Mouse (Mus musculus) bone marrow macrophage, adult 2 months (primary cell): ENCODE data around the gene Trex1. TPM values are rescaled to one million over a fixed set of nuclear protein-coding genes. Genes with fewer than 3 reads are reported as not detected.

Experiments
- H3K27ac ChIP-seq: 2 replicates; pipeline ENCODE4 v1.5.1; 2012; ENCODE audit warnings: low read depth, low read length; ENCODE audit not compliant: insufficient read depth
- H3K4me1 ChIP-seq: 2 replicates; pipeline ENCODE4 v1.6.1; 2012; ENCODE audit warnings: low read length; ENCODE audit not compliant: control insufficient read depth, insufficient read depth
- H3K4me3 ChIP-seq: 2 replicates; pipeline ENCODE4 v1.5.1; 2012; ENCODE audit warnings: mild to moderate bottlenecking, low read length, moderate library complexity; ENCODE audit not compliant: insufficient read depth
- CTCF ChIP-seq: IDR thresholded peaks from 2 replicates; pipeline ENCODE4 v1.5.1; 2012; ENCODE audit warnings: low read depth, mild to moderate bottlenecking, low read length, moderate library complexity
- POLR2A ChIP-seq: IDR thresholded peaks from 2 replicates; pipeline ENCODE4 v1.6.1; 2012; ENCODE audit warnings: mild to moderate bottlenecking, low read depth, low read length, borderline replicate concordance
- polyA plus RNA-seq: library from polyadenylated mRNA; stranded (reverse); fragments of >200 nt; gene quantifications from 2 replicates; pipeline ENCODE4 v1.2.4, GENCODE M21; 2012; ENCODE audit not compliant: missing spikeins, insufficient read depth, insufficient read length

The Trex1 gene
- polyA plus RNA-seq, 1 experiment, result 110 TPM

DNA sequence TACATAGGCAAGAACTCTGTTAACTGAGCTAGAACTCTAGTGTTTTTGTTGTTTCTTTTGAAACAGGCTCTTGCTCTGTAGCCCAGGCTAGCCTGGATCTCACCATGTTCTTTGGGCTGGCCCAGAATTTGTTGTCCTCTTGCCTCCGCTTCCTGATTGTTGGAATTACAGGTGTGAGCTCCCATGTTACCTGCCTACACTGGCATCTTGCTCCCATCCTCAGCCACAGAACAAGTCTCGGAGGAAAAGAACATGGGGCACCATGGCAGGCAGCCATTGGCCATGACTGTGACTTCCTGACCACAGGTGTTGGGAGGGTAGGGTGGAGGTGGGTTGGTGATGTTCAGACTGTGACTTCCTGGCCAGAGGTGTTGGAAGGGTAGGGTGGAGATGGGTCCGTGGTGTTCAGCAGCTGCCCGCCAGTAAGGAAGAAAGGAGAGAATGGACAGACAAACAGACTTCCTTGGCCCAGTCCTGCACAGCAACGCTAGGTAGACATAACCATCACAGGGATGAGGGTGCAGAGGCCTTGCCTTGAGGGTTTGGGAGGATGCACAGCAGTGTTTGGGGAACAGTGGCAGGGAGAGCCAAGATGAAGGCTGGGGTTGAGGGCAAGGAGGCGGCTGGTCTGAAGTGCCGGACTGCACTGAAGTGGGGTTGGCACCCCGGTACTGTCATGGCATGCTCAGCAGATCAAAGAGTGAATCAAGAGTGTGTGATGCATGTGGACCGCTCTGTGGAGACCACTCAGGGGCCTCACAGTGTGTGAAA lies 6.9 kb downstream of the Trex1 start:
- TF ChIP-seq CTCF (no peak), POLR2A (no peak)
- no peak overlapping the region for H3K27ac ChIP-seq
- H3K4me1 ChIP-seq, result peaks cover 30% of the 10 kb centered on the region
- H3K4me3 ChIP-seq, result no peak overlapping the region

DNA sequence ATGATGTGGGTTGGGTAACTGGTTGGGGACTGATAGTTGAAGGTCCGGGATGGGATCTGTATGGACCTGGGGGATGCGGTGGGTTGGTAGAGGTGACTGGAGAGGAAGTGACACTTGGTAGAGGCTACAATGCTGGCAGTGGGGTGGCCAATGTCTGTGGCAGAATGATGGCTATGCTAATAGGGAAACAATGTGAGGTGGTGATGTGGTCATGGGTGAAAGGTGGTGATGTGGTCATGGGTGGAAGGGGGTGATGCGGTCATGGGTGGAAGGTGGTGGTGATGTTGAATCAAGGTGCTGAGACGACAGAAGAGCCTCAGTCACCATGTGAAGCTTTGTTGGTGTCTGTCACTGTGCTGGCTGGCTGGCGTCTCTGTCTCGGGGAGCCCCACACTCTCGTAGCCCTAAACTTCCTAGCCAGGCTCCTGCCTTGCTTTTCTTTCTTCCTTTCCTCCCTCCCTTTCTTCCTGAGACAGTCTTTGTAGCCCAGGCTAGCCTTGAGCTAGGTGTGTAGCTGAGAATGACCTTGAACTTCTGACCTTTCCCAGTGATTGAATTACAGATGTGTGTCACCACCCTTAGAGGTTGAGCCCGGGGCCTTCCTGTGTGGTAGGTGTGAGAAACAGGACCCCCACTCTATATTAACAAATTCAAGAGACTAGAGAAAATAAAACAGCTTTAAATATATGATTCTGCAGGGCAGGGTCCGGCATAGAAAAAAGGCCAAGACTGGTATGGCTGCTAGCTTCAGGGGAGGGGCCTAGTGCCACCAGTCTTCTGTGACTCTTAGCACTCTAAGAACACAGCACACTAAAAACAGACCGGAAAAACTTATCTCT lies 7.7 kb downstream of the Trex1 start:
- Histone ChIP-seq H3K4me3 (no peak overlapping the region), H3K4me1 (peaks cover 25% of the 10 kb centered on the region), H3K27ac (no peak overlapping the region)
- TF ChIP-seq CTCF, result no peak
- TF ChIP-seq POLR2A, result no peak

DNA sequence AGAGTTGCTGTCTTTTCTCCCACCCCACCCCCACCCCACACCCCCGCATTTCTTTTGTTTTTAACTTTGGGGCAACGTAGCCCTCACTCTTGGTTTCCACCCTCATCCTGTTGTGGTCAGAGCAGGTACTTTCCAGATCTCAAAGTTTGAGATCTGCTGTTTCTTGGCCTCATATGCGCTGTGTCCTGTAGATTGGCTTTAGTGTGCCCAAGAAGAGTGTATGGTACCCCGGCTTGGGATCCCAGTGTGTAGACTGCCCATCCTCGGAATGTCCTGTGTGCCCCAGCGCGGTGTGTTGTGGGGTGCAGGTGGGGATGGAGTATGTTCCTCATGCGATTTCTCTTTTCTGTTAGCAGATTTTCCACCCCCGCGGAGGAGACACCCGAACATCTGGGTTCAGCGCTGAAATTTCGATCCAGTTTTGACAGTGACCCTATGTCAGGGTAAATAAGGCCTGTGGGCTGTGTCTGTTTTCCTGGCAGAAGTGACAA lies 8.5 kb downstream of the Trex1 start:
- TF ChIP-seq POLR2A, result no peak
- no peak for TF ChIP-seq CTCF
- Histone ChIP-seq H3K4me3 (no peak overlapping the region), H3K4me1 (peaks cover 17% of the 10 kb centered on the region), H3K27ac (no peak overlapping the region)

DNA sequence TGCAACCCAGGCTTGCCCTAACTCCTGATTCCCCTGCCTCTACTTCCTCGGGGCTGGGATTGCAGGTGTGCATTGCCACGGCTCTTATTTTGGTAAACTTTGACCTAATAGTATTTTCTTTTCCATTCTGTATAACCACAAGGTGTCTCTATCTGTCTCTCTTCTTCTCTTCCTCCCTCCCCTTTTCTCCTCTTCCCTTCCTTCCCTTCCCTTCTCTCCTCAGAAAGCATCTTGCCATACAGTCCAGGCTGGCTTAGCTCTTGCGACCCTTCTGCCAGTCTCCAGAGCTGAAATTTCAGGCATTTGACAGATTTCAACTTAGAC lies 8.9 kb downstream of the Trex1 start:
- peaks cover 13% of the 10 kb centered on the region for H3K4me1 ChIP-seq
- H3K4me3 ChIP-seq, result no peak overlapping the region
- H3K27ac ChIP-seq, result no peak overlapping the region

DNA sequence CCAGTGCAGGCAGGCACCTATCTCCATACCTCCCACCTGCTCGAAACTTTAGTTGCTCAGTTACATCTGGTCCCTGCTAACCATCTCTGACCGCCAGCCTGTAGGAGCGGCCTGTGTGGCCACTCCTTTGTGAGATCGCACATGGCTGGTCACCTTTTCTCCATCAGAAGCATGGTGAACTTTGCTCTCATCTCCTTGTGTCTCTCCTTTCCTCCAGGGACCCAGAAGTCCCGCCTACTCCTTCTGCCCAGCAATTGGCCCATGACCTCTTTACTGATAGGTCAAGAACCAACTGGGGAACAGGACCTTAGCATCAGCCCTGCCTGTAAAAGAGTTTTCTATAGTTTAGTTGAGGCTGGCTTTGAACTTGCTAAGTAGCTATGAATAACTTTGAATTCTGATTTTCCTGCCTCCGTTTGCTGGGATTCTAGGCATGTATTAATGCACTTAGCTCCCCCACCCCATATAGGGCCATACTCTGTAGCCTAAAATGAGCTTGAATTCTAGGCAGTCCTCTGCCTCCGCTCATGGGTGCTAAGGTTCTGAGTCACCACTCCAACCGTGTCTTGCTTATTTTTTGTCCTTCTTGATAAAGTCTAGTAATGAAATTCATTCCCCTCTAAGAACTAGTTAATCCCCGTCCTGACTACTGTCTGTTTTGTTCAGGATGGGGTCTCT lies 9.4 kb downstream of the Trex1 start:
- Histone ChIP-seq H3K4me3 (no peak overlapping the region), H3K4me1 (peaks cover 8% of the 10 kb centered on the region), H3K27ac (no peak overlapping the region)
- no peak for TF ChIP-seq CTCF
- no peak for TF ChIP-seq POLR2A

More for the DNA sequence above, 8.9 kb downstream of the Trex1 start:
- no peak for TF ChIP-seq POLR2A
- no peak for TF ChIP-seq CTCF

DNA sequence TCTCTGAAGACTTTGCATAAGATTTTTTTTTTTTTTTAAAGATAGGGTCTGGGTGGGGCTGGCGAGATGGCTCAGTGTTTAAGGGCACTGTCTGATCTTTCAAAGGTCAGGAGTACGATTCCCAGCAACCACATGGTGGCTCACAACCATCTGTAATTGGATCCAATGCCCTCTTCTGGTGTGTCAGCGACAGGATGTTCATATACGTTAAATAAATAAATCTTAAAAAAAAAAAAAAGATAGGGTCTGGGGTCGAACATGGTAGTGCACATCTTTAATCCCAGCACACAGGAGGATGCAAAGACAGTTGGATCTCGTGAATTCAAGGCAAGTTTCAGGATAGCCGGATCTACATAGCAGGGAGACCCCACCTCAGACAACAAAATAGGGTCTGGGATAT lies 10.2 kb downstream of the Trex1 start:
- Histone ChIP-seq H3K27ac (no peak overlapping the region), H3K4me3 (no peak overlapping the region), H3K4me1 (peaks cover 5% of the 10 kb centered on the region)
- TF ChIP-seq POLR2A, result no peak
- no peak for TF ChIP-seq CTCF

DNA sequence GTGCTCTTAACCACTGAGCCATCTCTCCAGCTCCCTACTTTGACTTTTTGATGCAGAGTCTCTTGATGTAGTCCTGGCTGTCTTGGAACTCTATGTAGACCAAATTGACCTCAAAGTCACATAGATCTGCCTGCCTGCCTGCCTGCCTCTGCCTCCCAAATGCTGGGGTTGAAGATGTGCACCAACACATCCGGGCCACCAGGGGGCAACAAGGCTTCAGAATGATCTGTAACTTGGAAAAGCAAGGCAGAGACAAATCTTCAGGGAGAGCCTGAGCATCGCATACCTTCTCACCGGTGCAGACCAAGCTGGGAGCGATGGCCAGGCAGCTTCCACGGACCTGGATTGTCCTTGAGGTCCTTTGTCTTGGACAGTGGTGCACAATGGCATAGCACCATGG lies 13.2 kb downstream of the Trex1 start:
- TF ChIP-seq CTCF (no peak; the same call in 1 of the 2 replicates), POLR2A (no peak)
- Histone ChIP-seq H3K27ac (no peak overlapping the region), H3K4me3 (no peak overlapping the region), H3K4me1 (no peaks in the 10 kb centered on the region)

DNA sequence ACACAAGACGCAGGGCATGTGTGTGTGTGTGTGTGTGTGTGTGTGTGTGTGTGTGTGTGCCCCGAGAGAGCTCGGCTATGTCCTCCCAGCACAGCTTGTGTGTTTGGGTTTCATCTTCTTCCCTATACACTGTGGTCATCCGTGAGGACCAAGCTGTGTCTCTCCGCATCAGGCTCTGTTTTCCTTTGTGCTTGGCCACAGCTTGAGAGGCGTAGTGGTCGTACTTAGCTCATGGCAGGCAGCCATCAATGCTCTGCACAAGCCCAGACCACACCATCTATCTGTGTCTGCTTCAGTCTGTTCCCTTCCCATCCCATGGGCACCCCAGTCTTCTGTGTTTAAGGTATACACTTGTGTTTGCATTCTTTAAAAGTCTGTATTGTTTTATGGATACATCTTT lies 18.2 kb downstream of the Trex1 start:
- peaks cover 16% of the 10 kb centered on the region for H3K4me1 ChIP-seq
- no peak overlapping the region for H3K27ac ChIP-seq
- H3K4me3 ChIP-seq, result no peak overlapping the region
- TF ChIP-seq CTCF (no peak), POLR2A (no peak)

DNA sequence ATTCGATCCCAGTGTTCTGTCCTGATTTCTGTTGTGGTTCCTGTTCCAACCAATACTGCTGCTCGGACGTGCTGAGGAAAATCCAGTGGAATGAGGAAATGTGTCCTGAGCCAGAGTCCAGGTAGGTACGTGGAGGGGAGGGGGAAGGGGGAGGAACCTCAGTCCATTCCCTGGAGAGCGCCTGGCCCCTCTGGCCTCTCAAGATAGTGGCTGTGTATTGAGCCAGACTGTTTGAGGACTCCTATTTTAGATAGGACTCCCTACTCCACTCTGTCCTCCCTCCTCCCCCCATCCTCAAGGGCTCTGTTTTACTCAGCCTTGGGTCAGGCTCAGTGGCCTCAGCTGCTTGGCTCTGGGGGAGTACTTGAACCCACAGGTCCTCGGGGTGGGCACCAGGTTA lies 18.6 kb downstream of the Trex1 start:
- Histone ChIP-seq H3K27ac (no peak overlapping the region), H3K4me1 (peaks cover 16% of the 10 kb centered on the region), H3K4me3 (no peak overlapping the region)
- TF ChIP-seq CTCF (no peak), POLR2A (no peak)
